Mouse (Mus musculus): Measurements from ENCODE around the gene Sufu. TPM values are rescaled to one million over a fixed set of nuclear protein-coding genes. Genes with fewer than 3 reads are reported as not detected.
A peak's percentile ranks its signal among the peaks of the same experiment; 100 is the strongest.

Gene Sufu
- polyA plus RNA-seq, 1 experiment from 2014 or later: 47.5 TPM

- H3K4me1 ChIP-seq: peaks cover 84% of the 10 kb centered on the region
- H3K4me3 ChIP-seq: no peak overlapping the region
Measured at GRCm38 (mm10) chr19:46521698-46522097, 125.0 kb downstream of the Sufu start.

DNA sequence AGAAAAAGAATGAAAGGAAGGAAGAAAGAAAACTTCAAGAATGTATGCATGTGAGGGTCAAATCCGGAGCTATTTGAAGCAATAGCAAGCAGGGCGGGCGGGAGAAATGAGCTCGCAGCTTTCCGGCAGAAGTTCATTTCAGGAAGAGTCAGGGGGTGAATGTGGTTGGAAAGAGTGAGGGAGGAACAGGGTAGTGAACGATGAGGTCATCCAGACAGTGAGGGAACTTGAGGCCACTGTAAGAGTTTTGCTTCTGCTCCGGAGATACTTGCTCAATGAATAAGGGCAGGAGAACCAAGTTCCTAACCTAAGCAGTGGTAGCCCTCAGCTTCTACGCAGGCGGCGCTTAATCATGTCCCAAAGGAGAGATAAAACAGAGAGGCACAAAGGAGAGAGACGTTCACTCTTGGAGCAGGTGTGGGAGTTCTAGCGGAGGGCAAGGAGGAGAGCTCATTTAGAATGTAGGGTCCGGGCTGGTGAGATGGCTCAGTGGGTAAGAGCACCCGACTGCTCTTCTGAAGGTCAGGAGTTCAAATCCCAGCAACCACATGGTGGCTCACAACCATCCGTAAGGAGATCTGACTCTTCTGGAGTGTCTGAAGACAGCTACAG is 125.8 kb downstream of the Sufu start:
- H3K36me3 ChIP-seq (replicated peaks): peaks cover 1% of the 10 kb centered on the region
- no peak for DNase-seq (ENCODE audit: extremely low spot score, low spot score)
- WGBS: 46% methylated on average over 15 of the region's 15 CpGs
- no peak overlapping the region for H3K4me3 ChIP-seq
- no peaks in the 10 kb centered on the region for H3K9me3 ChIP-seq
- peak overlapping the region; percentile 87 for H3K27ac ChIP-seq
- H3K27me3 ChIP-seq (ENCODE audit: poor library complexity, severe bottlenecking): peaks cover 5% of the 10 kb centered on the region; the same call in 1 of the 2 replicates
- peaks cover 84% of the 10 kb centered on the region for H3K4me1 ChIP-seq

More at GRCm38 (mm10) chr19:46521698-46522097, 125.0 kb downstream of the Sufu start:
- no peaks in the 10 kb centered on the region; the same call in 1 of the 2 replicates for H3K27me3 ChIP-seq (ENCODE audit: poor library complexity, severe bottlenecking)
- H3K27ac ChIP-seq: no peak overlapping the region
- H3K36me3 ChIP-seq (replicated peaks): peaks cover 10% of the 10 kb centered on the region
- DNase-seq (ENCODE audit: extremely low spot score, low spot score): no peak
- no peaks in the 10 kb centered on the region for H3K9me3 ChIP-seq

- DNase-seq (ENCODE audit: extremely low spot score, low spot score): no peak
- H3K27me3 ChIP-seq (ENCODE audit: poor library complexity, severe bottlenecking): peaks cover 6% of the 10 kb centered on the region; the same call in 1 of the 2 replicates
Measured at GRCm38 (mm10) chr19:46523131-46523479, 126.4 kb downstream of the Sufu start.

DNA sequence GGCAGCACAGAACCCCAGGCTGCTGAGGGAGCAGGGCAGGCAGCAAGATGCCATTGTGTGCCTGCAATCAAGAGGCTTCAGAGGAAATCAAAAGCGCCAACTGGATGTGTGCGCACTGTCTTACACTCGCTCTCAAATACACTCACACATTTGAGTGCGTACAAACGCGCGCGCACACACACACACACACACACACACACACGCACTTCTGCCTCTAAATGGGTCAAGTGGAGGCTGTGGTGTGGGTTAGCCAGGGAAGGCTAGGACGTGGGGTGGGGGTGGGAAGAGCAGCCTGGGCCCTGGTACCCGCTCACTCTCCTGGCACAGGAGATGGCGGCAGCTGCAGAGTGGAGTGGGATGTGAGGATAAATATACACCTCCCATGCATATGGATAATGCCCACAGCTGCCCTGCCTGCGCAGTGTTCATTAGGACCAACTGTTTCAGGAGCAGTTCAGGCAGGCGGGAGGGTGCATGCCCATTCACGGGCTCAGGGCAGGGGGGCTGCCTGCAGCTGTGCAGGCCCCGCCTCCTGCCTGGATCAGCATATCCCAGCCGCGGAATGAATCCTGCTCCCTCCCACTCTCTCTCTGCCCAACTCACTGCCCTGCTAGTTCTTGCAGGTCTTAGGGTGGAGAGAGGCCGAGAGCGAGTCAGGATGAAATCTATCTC is 126.9 kb downstream of the Sufu start:
- H3K36me3 ChIP-seq (replicated peaks): no peaks in the 10 kb centered on the region
- H3K27ac ChIP-seq: peak overlapping the region; percentile 87
- peaks cover 84% of the 10 kb centered on the region for H3K4me1 ChIP-seq
- DNase-seq (ENCODE audit: extremely low spot score, low spot score): peak; percentile 72
- H3K9me3 ChIP-seq: no peaks in the 10 kb centered on the region
- 4% methylated on average over 20 of the region's 20 CpGs for WGBS
- H3K4me3 ChIP-seq: peak overlapping the region; percentile 47
- peaks cover 6% of the 10 kb centered on the region; the same call in 1 of the 2 replicates for H3K27me3 ChIP-seq (ENCODE audit: poor library complexity, severe bottlenecking)

More at GRCm38 (mm10) chr19:46523131-46523479, 126.4 kb downstream of the Sufu start:
- no peaks in the 10 kb centered on the region for H3K36me3 ChIP-seq (replicated peaks)
- no peaks in the 10 kb centered on the region for H3K9me3 ChIP-seq
- peaks cover 84% of the 10 kb centered on the region for H3K4me1 ChIP-seq
- peak overlapping the region; percentile 47 for H3K4me3 ChIP-seq
- peak overlapping the region; percentile 87 for H3K27ac ChIP-seq

DNA sequence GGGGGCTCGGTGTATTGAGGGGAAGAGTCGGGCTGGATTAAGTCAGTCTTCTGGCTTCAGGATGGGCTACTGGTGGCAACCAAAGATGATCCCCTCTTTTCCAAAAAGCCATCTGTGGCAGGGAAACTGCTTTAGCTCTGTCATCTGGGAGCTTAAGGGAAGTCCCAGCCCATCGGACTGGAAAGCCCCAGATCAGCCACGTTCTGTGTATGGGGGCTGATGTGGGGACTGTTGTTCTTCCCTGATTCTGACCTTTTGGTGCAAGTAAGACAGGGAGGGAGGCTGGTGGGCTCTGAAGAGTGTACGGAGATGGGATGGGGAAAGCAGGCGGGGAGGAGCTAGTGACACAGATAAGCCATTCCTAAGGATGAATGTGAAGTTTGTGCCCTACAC is 127.5 kb downstream of the Sufu start:
- Histone ChIP-seq H3K36me3 (replicated peaks) (no peaks in the 10 kb centered on the region), H3K27me3 (ENCODE audit: poor library complexity, severe bottlenecking) (peaks cover 6% of the 10 kb centered on the region; the same call in 1 of the 2 replicates), H3K4me1 (peaks cover 84% of the 10 kb centered on the region), H3K4me3 (peak overlapping the region; percentile 47), H3K9me3 (no peaks in the 10 kb centered on the region), H3K27ac (peak overlapping the region; percentile 87)
- 2% methylated on average over 6 of the region's 6 CpGs for WGBS
- no peak for DNase-seq (ENCODE audit: extremely low spot score, low spot score)

DNA sequence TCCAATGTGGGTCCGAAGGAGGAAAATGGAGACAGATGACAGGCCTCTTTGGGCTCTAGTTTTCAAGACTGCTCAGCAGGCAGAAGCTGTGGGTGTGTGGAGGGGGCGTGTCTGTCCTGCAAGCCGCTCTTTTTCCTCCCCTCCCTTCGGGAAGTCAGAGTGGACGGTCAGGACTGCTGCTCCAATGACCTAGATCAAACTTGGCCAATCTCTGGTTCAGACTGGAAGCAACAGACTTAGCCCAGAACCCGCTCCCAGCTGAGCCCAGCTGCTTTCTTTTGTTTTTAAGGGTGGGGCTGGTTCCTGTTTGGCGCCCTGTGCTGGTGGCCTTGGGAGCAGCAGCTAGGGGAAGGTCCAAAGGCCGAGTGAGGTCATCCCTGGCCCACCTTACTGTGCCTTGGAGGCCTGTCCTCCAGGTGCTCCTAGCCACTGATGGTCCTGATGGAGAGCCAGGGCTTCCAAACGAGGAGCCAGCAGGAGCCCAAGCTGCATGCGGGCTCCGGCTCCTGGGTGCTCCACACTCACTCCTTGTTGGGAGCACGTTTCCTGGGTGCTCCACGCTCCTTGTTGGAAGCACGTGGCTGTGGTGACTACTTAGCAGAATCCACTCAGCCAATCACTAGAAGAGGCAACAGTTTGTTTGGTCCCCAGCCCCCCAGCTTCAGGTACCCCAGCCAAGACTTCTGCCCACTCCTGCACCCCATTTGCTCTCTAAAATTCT is 128.1 kb downstream of the Sufu start:
- DNase-seq (ENCODE audit: extremely low spot score, low spot score): no peak
- 24% methylated on average over 14 of the region's 14 CpGs for WGBS
- peaks cover 6% of the 10 kb centered on the region; the same call in 1 of the 2 replicates for H3K27me3 ChIP-seq (ENCODE audit: poor library complexity, severe bottlenecking)
- no peaks in the 10 kb centered on the region for H3K9me3 ChIP-seq
- H3K4me1 ChIP-seq: peaks cover 84% of the 10 kb centered on the region
- H3K27ac ChIP-seq: peak overlapping the region; percentile 87
- peak overlapping the region; percentile 47 for H3K4me3 ChIP-seq
- H3K36me3 ChIP-seq (replicated peaks): no peaks in the 10 kb centered on the region

DNA sequence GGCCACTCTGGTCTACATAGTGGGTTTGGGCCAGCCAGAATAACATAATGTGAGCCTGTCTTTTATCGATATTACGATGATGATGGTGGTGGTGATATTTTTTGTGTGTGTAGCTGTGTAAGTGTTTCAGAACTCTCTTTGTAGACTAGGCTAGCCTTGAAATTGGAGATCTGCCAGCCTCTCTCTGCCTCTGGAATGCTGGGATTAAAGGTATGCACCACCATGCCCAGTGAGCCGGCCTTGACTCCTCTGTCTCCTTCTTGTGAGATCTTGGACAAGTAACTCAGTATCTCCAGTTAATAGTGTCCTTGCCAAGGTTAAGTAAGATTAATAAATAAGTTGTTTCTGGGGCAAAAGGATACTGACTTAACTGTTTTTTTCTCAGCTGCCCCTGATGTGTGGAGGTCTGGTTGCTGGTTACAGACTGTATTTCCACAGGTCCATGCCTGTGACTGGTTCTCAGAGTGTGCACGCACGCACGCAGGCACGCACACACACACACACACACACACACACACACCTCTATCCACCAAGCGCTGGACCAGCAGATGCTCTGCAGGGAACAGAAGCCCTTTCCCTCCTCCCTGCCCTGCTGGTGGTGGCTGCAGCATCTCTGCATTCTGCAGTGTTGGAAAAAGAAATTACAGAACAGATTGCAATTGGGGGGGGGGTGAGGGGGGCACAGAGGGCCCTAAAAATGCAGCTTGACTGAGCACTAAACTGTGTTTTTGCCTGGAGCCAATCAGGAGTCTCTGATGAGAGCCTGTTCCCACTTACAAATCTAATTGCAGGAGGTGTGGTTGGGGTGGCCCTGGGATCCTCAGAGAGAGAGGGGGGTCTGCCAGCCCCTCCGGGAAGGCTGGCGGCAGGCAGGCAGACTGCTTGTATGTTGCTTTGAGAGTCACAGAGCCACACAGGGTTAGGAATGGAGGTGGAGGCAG is 129.3 kb downstream of the Sufu start:
- DNase-seq (ENCODE audit: extremely low spot score, low spot score): no peak
- 48% methylated on average over 10 of the region's 10 CpGs for WGBS
- peaks cover 6% of the 10 kb centered on the region; the same call in 1 of the 2 replicates for H3K27me3 ChIP-seq (ENCODE audit: poor library complexity, severe bottlenecking)
- H3K27ac ChIP-seq: peak overlapping the region; percentile 87
- H3K4me1 ChIP-seq: peaks cover 90% of the 10 kb centered on the region
- no peaks in the 10 kb centered on the region for H3K36me3 ChIP-seq (replicated peaks)
- H3K4me3 ChIP-seq: no peak overlapping the region
- no peaks in the 10 kb centered on the region for H3K9me3 ChIP-seq

GRCm38 (mm10) chr19:46527632-46528528 is 131.2 kb downstream of the Sufu start:
- peak overlapping the region; percentile 47 for H3K4me3 ChIP-seq
- no peaks in the 10 kb centered on the region for H3K36me3 ChIP-seq (replicated peaks)
- peaks cover 100% of the 10 kb centered on the region for H3K4me1 ChIP-seq
- no peak for DNase-seq (ENCODE audit: extremely low spot score, low spot score)
- 9% methylated on average over 17 of the region's 17 CpGs for WGBS
- H3K9me3 ChIP-seq: no peaks in the 10 kb centered on the region
- peak overlapping the region; percentile 90 for H3K27ac ChIP-seq
- peaks cover 6% of the 10 kb centered on the region; the same call in 1 of the 2 replicates for H3K27me3 ChIP-seq (ENCODE audit: poor library complexity, severe bottlenecking)

DNA sequence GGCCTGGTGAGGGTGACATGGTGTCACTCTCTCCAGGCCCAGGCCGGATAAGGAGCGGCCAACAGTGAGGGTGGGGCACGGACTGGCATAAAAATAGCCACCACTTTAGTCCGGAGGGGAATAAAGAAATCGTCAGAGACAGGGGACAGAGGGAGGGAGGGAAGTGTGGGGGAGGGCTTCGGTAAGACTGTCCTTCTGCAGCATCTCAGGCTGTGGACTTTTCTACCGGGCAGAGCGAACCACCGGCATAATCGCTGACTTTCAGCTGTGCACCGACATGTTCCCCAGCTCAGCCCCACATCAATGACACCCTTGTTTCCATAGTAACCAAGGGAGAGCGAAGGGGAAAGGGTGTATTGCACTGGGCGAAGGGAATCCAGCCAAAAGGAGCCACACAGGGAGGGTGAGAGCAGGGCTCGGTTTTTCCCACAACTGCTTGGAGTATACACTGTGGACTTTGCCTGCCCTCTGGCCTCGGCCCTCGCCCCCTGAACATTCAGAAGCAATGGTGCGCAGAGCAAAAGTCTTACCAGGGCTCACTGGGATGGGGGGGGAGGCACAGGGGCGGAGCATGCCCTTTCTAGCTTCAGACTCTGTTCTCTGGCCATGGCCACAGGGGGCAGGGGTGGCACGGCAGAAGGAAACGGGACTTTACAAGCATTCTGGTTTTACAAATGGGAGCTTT is 132.0 kb downstream of the Sufu start:
- peaks cover 6% of the 10 kb centered on the region; the same call in 1 of the 2 replicates for H3K27me3 ChIP-seq (ENCODE audit: poor library complexity, severe bottlenecking)
- peak; percentile 74 for DNase-seq (ENCODE audit: extremely low spot score, low spot score)
- no peaks in the 10 kb centered on the region for H3K9me3 ChIP-seq
- 2% methylated on average over 20 of the region's 20 CpGs for WGBS
- H3K4me1 ChIP-seq: peaks cover 100% of the 10 kb centered on the region
- H3K36me3 ChIP-seq (replicated peaks): no peaks in the 10 kb centered on the region
- peak overlapping the region; percentile 47 for H3K4me3 ChIP-seq
- H3K27ac ChIP-seq: peak overlapping the region; percentile 90

- peak overlapping the region; percentile 47 for H3K4me3 ChIP-seq
- WGBS: 4% methylated on average over 13 of the region's 13 CpGs
- no peak for DNase-seq (ENCODE audit: extremely low spot score, low spot score)
Measured at GRCm38 (mm10) chr19:46529601-46530448, 133.1 kb downstream of the Sufu start.

More at GRCm38 (mm10) chr19:46529601-46530448, 133.1 kb downstream of the Sufu start:
- Histone ChIP-seq H3K9me3 (no peaks in the 10 kb centered on the region), H3K27me3 (ENCODE audit: poor library complexity, severe bottlenecking) (peaks cover 6% of the 10 kb centered on the region; the same call in 1 of the 2 replicates), H3K36me3 (replicated peaks) (0 out of 2 replicates have a peak, but pooled peaks cover 4% of the 10 kb centered on the region), H3K4me1 (peaks cover 99% of the 10 kb centered on the region), H3K27ac (peak overlapping the region; percentile 90)

All from forebrain, embryonic 10.5 days (tissue).